Mouse (Mus musculus): ENCODE measurements at regions not wholly inside any gene's neighbourhood (a gene's known extent, or its start where the extent isn't known, plus 50 kb on each side); places are given as distances from the start of the nearest gene placed in this dataset.

DNA sequence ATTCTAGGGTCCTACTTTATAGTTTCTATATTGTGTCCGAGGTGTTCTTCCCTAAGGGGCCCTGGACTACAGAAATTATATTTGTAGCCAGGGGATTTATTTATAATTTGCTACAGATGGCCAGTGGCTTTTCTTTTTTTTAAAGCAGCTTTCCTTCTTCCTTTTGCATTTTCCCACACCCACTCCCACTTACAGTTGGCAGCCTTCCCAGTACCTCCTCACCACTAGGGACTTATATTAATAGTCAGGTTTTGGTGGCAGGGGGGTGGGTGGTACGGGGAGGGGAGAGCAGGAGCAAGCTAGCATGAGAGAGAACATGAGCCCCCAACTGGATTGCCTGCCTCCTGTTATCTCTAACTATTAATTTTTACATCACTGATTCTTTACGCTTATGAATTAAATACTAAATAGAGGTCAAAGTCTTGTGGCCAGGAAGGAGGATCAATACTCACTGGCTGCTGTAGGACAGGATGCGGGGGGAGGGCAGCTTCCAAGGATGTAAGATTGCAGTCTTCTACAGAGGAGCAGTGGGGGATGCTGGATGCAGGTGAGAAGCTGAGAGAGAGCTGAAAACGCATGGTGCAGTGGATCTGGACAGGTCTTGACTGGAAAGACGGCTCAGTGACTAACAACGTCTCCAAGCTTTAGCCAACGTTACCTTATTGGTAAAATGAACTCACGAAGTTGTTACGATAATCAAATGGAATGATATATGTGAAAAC, 202.6 kb downstream of the Kcnrg start:
- H3K9me3 ChIP-seq = no peaks in the 10 kb centered on the region
- no peaks in the 10 kb centered on the region for H3K27me3 ChIP-seq
- H3K4me1 ChIP-seq = peaks cover 41% of the 10 kb centered on the region
- no peak for ATAC-seq (ENCODE audit: low FRiP score, low read depth)
- no peak overlapping the region for H3K4me3 ChIP-seq
- H3K27ac ChIP-seq = peak overlapping the region; percentile 39; the same call in 1 of the 2 replicates
- no peak overlapping the region for H3K9ac ChIP-seq
- H3K4me2 ChIP-seq (replicated peaks) = peak overlapping the region; percentile 26
- 38% methylated on average over 10 of the region's 10 CpGs for WGBS
- H3K36me3 ChIP-seq = no peaks in the 10 kb centered on the region

DNA sequence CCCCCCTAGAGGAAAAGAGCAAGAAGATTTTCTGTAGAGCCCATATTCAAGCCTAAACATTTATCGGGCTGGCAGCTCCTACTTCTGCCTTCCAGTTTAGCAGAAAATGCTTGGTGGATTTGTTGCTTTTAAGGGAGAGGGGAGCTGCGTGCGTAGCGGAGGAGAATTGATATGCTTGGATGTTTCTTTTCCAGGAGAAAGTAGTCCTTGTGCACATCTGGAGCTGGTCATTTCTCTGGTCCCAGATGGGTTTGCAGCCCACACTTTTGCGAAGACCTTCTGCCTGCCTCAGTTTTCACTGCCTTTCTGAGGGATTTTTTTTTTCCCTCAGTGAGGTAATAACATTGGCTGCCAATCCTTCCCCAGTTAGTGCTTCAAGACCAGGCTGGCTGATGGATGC, 203.6 kb downstream of the Kcnrg start:
- H3K4me1 ChIP-seq = peaks cover 41% of the 10 kb centered on the region
- H3K9me3 ChIP-seq = no peaks in the 10 kb centered on the region
- no peak overlapping the region for H3K9ac ChIP-seq
- H3K27ac ChIP-seq = peak overlapping the region; percentile 23; the same call in 1 of the 2 replicates
- no peak overlapping the region for H3K4me3 ChIP-seq
- 24% methylated on average over 5 of the region's 5 CpGs for WGBS
- H3K4me2 ChIP-seq (replicated peaks) = peak overlapping the region; percentile 33
- H3K36me3 ChIP-seq = no peaks in the 10 kb centered on the region
- no peaks in the 10 kb centered on the region for H3K27me3 ChIP-seq
- no peak for ATAC-seq (ENCODE audit: low FRiP score, low read depth)

DNA sequence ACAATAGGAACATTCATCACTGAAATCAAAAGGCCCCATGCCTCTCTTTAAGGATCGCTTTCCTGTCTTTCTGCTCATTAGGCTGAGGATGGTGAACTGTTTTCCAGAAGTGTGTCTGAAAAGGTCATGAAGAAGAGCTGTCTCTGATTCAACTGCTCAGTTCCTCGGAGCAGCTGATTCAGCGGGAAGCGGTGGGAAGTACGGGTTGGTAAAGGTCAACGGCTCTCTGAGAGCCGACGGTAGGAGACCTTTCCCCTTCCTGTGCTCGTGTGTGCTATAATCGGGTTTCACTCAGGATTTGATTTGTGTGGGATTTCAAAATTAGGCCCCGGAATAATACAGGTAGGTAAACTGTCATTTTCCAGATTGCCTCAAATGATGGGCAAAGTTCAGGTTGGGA, 210.5 kb downstream of the Kcnrg start:
- 59% methylated on average over 11 of the region's 11 CpGs for WGBS
- Histone ChIP-seq H3K9me3 (peaks cover 4% of the 10 kb centered on the region; the same call in 1 of the 2 replicates), H3K4me3 (no peak overlapping the region), H3K27me3 (no peaks in the 10 kb centered on the region), H3K4me2 (replicated peaks) (no peak overlapping the region), H3K4me1 (0 out of 2 replicates have a peak, but pooled peaks cover 6% of the 10 kb centered on the region), H3K27ac (no peak overlapping the region), H3K9ac (no peak overlapping the region), H3K36me3 (no peaks in the 10 kb centered on the region)
- ATAC-seq (ENCODE audit: low FRiP score, low read depth) = no peak

DNA sequence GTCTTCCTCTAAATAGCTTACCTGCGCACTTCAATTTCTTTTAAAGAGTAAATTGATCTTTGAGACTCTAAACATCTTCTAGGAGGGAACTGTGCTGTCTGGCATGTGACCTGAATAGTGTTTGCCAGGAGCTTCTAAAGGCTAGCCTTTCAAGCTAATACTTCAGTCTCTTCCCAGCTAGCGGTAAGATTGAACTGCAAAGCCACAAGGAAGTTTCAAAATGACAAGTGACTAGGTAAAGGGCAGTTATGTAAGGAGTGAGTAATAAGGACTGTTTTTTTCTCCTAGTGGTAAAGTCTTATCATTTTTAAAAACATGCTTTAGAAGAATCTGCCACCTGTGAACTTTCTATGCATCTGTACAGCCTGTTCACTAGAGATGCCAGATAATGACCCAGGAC, 211.1 kb downstream of the Kcnrg start:
- ATAC-seq (ENCODE audit: low FRiP score, low read depth) = no peak
- H3K9ac ChIP-seq = no peak overlapping the region
- peaks cover 4% of the 10 kb centered on the region; the same call in 1 of the 2 replicates for H3K9me3 ChIP-seq
- H3K4me1 ChIP-seq = 0 out of 2 replicates have a peak, but pooled peaks cover 6% of the 10 kb centered on the region
- no peak overlapping the region for H3K4me2 ChIP-seq (replicated peaks)
- H3K27ac ChIP-seq = no peak overlapping the region
- H3K36me3 ChIP-seq = no peaks in the 10 kb centered on the region
- no peak overlapping the region for H3K4me3 ChIP-seq
- H3K27me3 ChIP-seq = no peaks in the 10 kb centered on the region
- 87% methylated on average over 2 of the region's 2 CpGs for WGBS

DNA sequence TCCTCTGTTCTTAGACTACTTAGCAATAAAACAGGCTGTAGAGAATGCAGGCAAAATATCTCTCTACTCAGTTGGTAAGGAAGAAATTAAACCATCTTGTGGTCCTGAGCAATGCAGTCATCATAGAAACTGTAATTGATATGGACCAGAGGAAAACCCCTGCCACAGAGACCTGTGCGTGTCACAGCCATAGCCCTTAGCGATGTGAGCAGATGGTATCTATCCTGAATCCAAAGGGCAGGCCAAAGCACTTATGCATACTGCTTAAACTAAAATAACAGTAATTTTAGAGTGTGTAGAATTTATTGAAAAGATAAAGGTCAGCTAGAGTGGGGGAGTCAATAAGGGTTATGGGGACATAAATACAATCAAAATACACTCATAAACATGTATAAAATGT, 212.0 kb downstream of the Kcnrg start:
- 66% methylated on average over 2 of the region's 2 CpGs for WGBS
- Histone ChIP-seq H3K27me3 (no peaks in the 10 kb centered on the region), H3K4me3 (no peak overlapping the region), H3K4me2 (replicated peaks) (no peak overlapping the region), H3K4me1 (0 out of 2 replicates have a peak, but pooled peaks cover 6% of the 10 kb centered on the region), H3K9ac (no peak overlapping the region), H3K9me3 (peaks cover 4% of the 10 kb centered on the region; the same call in 1 of the 2 replicates), H3K36me3 (no peaks in the 10 kb centered on the region), H3K27ac (no peak overlapping the region)
- no peak for ATAC-seq (ENCODE audit: low FRiP score, low read depth)

DNA sequence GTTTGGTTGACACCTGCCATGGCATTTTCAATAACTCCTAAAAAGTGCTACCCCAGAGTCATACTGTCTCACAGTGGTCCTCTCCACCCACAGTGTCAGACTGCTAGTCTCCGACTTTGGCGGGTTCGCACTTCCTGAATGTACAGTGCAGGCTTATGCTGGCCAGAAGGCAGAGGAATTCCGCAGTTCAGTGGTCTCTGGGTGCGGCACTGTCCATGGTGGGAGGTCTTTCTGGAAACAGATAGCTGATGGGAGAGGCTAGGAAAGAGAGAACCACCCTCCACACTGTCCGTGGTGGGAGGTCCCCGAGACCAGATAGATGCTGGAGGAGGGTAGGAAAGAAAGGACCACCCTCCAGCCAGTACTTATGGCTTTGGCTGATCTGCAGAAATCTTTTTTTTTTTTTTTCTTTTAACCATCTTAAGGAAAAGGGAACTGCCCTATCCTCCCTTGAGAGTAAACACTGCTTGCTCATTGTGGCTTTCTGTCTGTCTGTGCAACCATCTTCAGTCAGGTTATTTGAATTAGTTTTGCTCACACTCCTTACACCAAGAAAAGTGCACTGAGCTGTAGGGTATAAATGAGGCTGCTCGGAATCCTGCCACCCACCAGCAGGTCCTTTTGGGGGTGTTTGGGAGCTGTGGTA, 227.2 kb downstream of the Kcnrg start:
- Histone ChIP-seq H3K36me3 (no peaks in the 10 kb centered on the region), H3K4me1 (peaks cover 40% of the 10 kb centered on the region), H3K9me3 (no peaks in the 10 kb centered on the region), H3K4me2 (replicated peaks) (no peak overlapping the region), H3K4me3 (no peak overlapping the region), H3K9ac (no peak overlapping the region), H3K27ac (no peak overlapping the region), H3K27me3 (no peaks in the 10 kb centered on the region)
- WGBS = 62% methylated on average over 8 of the region's 8 CpGs
- peak; percentile 24; the same call in 1 of the 2 replicates for ATAC-seq (ENCODE audit: low FRiP score, low read depth)

DNA sequence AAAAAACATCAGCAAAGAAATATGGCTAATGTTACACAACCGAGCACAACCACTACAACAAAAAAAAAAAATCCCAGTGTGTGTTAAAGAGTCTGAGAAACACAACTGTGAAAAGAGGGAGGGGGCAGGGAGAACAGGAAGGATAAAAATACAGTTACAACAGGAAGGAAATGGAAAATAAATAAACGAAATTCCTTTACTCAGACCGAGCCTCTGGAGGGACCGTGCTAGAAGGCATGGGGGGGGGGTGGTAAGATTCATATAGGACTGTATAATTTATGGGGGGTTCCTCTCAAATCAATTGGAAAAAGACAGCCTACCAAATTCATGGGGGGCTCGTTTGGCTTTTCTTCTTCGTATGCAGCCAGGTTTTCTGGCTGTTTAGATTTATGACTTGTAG, 228.5 kb downstream of the Kcnrg start:
- no peak overlapping the region for H3K4me3 ChIP-seq
- H3K27me3 ChIP-seq = no peaks in the 10 kb centered on the region
- peaks cover 36% of the 10 kb centered on the region for H3K4me1 ChIP-seq
- no peaks in the 10 kb centered on the region for H3K9me3 ChIP-seq
- ATAC-seq (ENCODE audit: low FRiP score, low read depth) = no peak
- H3K27ac ChIP-seq = no peak overlapping the region; the same call in 1 of the 2 replicates
- WGBS = 14% methylated on average over 6 of the region's 6 CpGs
- H3K36me3 ChIP-seq = no peaks in the 10 kb centered on the region
- H3K4me2 ChIP-seq (replicated peaks) = peak overlapping the region; percentile 10; the same call in 1 of the 2 replicates
- H3K9ac ChIP-seq = no peak overlapping the region

DNA sequence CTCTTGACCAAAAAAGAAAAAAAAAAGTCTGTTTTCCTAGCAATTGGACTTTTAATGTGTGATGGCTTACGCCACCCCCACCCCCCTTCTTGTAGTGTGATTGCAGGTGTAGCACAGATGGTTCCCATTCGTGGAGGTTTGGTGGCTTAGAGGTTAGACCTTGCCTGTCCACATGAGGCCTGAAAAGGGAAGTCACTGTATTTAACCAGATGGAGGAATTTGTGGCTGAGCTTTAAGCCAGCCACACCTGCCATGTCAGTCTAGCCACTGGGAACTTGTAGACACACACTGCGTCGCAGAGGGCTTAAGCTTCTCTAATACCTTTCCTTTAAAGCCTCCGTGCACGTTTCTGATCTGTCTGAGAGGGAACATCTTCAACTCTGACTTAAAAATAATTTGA, 229.0 kb downstream of the Kcnrg start:
- H3K4me2 ChIP-seq (replicated peaks) = peak overlapping the region; percentile 10; the same call in 1 of the 2 replicates
- WGBS = 32% methylated on average over 6 of the region's 6 CpGs
- no peak overlapping the region for H3K4me3 ChIP-seq
- peak; percentile 83 for ATAC-seq (ENCODE audit: low FRiP score, low read depth)
- H3K36me3 ChIP-seq = no peaks in the 10 kb centered on the region
- peaks cover 36% of the 10 kb centered on the region for H3K4me1 ChIP-seq
- no peak overlapping the region for H3K9ac ChIP-seq
- no peaks in the 10 kb centered on the region for H3K27me3 ChIP-seq
- H3K9me3 ChIP-seq = 0 out of 2 replicates have a peak, but pooled peaks cover 5% of the 10 kb centered on the region
- no peak overlapping the region for H3K27ac ChIP-seq

DNA sequence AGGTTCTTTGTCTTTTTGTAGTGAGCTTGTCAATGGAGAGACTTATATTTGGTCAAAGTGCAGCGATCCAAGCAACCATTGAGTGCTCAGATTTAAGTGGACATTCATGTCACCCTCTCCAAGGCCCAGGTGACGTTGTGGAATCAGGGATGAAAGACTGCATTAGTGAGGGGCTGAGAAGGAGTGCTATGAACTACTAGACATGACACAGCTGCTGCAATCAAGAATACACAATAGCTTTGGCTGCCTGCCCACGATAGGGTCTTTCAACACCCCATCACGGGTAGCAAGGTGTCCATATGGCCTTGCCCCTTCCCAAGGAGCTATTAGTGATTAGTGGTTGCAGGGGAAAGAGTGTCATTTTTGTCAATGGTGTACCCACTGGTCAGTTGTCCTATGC, 229.7 kb downstream of the Kcnrg start:
- no peaks in the 10 kb centered on the region for H3K36me3 ChIP-seq
- H3K27ac ChIP-seq = peak overlapping the region; percentile 12; the same call in 1 of the 2 replicates
- peaks cover 36% of the 10 kb centered on the region for H3K4me1 ChIP-seq
- H3K9me3 ChIP-seq = 0 out of 2 replicates have a peak, but pooled peaks cover 7% of the 10 kb centered on the region
- WGBS = 70% methylated on average over 4 of the region's 4 CpGs
- ATAC-seq (ENCODE audit: low FRiP score, low read depth) = no peak
- no peak overlapping the region for H3K9ac ChIP-seq
- H3K4me2 ChIP-seq (replicated peaks) = no peak overlapping the region
- no peaks in the 10 kb centered on the region for H3K27me3 ChIP-seq
- no peak overlapping the region for H3K4me3 ChIP-seq

DNA sequence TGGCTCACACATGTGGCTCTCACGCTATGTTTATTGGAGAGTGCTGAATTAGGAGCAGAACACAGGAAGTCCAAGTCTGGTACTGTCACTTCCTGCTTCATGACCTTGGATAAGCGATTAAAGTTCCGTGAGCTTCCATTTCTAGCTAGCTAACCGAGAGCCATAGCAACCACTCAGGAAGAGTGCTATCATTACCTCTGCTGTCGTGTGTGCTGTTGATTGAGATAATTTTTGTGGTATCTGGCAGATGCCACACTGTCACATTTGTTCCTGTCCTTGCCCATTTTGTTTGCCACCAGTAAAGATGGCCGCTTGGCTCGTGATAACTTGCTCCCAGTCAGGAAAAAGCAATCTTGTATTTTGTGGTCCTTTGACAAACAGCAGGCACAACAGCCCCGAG, 230.6 kb downstream of the Kcnrg start:
- no peaks in the 10 kb centered on the region for H3K36me3 ChIP-seq
- no peak overlapping the region for H3K9ac ChIP-seq
- H3K4me2 ChIP-seq (replicated peaks) = no peak overlapping the region
- no peaks in the 10 kb centered on the region for H3K27me3 ChIP-seq
- no peak overlapping the region for H3K4me3 ChIP-seq
- no peak for ATAC-seq (ENCODE audit: low FRiP score, low read depth)
- 61% methylated on average over 8 of the region's 8 CpGs for WGBS
- H3K9me3 ChIP-seq = 0 out of 2 replicates have a peak, but pooled peaks cover 7% of the 10 kb centered on the region
- peaks cover 36% of the 10 kb centered on the region for H3K4me1 ChIP-seq
- no peak overlapping the region for H3K27ac ChIP-seq

DNA sequence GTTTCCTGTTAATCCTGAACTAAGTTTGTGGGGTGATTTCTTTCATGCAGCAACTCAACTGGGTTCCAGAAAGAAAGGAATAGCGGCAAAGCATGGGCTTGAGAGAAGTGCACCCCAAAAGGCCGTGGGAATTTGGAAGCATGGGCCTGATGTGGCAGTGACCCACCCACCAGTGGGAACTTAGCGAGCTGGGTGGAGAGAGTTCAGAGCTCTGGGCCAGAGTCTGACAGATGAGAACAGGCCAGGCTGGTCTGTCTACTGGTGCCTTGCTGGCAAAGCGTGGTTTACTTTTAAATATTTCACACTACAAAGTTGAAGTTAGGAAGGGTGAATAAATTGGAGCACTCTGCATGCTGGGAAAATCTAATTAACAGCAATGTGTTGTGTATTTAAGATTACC, 235.2 kb downstream of the Kcnrg start:
- no peaks in the 10 kb centered on the region for H3K27me3 ChIP-seq
- H3K4me2 ChIP-seq (replicated peaks) = no peak overlapping the region
- ATAC-seq (ENCODE audit: low FRiP score, low read depth) = no peak
- 0 out of 2 replicates have a peak, but pooled peaks cover 5% of the 10 kb centered on the region for H3K4me1 ChIP-seq
- WGBS = 81% methylated on average over 4 of the region's 4 CpGs
- H3K9ac ChIP-seq = no peak overlapping the region
- H3K36me3 ChIP-seq = no peaks in the 10 kb centered on the region
- no peak overlapping the region for H3K27ac ChIP-seq
- H3K9me3 ChIP-seq = 0 out of 2 replicates have a peak, but pooled peaks cover 7% of the 10 kb centered on the region
- no peak overlapping the region for H3K4me3 ChIP-seq

DNA sequence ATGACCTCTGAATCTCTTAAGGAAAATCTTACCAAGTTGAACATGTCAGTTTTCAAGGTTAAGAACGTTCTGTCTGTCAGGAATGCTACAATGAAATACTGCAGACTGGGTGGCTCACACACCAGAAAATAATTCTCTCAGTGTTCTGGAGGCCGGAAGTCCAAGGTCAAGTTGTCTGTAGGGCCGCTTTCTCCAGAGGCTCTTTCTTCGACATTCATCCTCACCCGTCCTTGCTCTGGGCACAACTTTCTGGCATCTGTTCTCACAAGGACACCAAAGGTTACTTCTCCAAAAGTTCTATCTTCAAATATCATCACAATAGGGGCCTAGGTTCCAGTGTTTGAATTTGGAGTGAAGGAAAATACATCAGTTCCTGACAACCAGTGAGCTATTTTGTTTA, 239.2 kb downstream of the Kcnrg start:
- 0 out of 2 replicates have a peak, but pooled peaks cover under 1% of the 10 kb centered on the region for H3K9me3 ChIP-seq

More for the DNA sequence above, 239.2 kb downstream of the Kcnrg start:
- ATAC-seq (ENCODE audit: low FRiP score, low read depth) = no peak
- H3K4me3 ChIP-seq = no peak overlapping the region
- no peak overlapping the region for H3K4me2 ChIP-seq (replicated peaks)
- no peaks in the 10 kb centered on the region for H3K36me3 ChIP-seq
- 86% methylated on average over 5 of the region's 5 CpGs for WGBS
- no peak overlapping the region for H3K9ac ChIP-seq
- no peaks in the 10 kb centered on the region for H3K4me1 ChIP-seq
- no peaks in the 10 kb centered on the region for H3K27me3 ChIP-seq
- no peak overlapping the region for H3K27ac ChIP-seq
